Mouse (Mus musculus) stomach, embryonic 15.5 days (tissue): Measurements from ENCODE around the gene Ciao2a. TPM values are rescaled to one million over a fixed set of nuclear protein-coding genes. Genes with fewer than 3 reads are reported as not detected.

Source experiments
- ATAC-seq: fragments of 200-750 bp; cut with Nextera tagmentation; 2 replicates; pipeline ENCODE4 v1.8.0; 2017; ENCODE audit warnings: low read depth, moderate number of reproducible peaks, moderate TSS enrichment; ENCODE audit not compliant: insufficient read depth, low FRiP score
- H3K27ac ChIP-seq: fragments of 300-500 bp; sonication (generic); 2 replicates; pipeline ENCODE4 v1.5.1; 2015; ENCODE audit warnings: mild to moderate bottlenecking, inconsistent platforms
- H3K27me3 ChIP-seq: fragments of 300-500 bp; sonication (generic); replicated peaks from 2 replicates; pipeline ENCODE4 v1.6.1; 2015; ENCODE audit warnings: inconsistent platforms
- H3K36me3 ChIP-seq: fragments of 300-500 bp; sonication (generic); 2 replicates; pipeline ENCODE4 v1.6.1; 2015; ENCODE audit warnings: inconsistent platforms
- H3K4me1 ChIP-seq: fragments of 300-500 bp; sonication (generic); 2 replicates; pipeline ENCODE4 v1.6.1; 2015; ENCODE audit warnings: inconsistent platforms
- H3K4me2 ChIP-seq: fragments of 300-500 bp; sonication (generic); 2 replicates; pipeline ENCODE4 v1.6.1; 2015; ENCODE audit warnings: mild to moderate bottlenecking, inconsistent platforms
- H3K4me3 ChIP-seq: fragments of 300-500 bp; sonication (generic); replicated peaks from 2 replicates; pipeline ENCODE4 v1.5.1; 2015; ENCODE audit warnings: inconsistent platforms
- H3K9ac ChIP-seq: fragments of 300-500 bp; sonication (generic); 2 replicates; pipeline ENCODE4 v1.6.1; 2015; ENCODE audit warnings: inconsistent platforms
- H3K9me3 ChIP-seq: fragments of 300-500 bp; sonication (generic); 2 replicates; pipeline ENCODE4 v1.6.1; 2016; ENCODE audit warnings: inconsistent platforms
- WGBS: fragments of 180-500 bp; shearing (Covaris S2); methylation state at CpG from one replicate; pipeline ENCODE4 v1.1.7; 2015; 5-methylcytosine and 5-hydroxymethylcytosine counted together
- polyA plus RNA-seq: library from polyadenylated mRNA; unstranded; fragments of >200 nt; fragmentation: Nextera tagmentation; extraction: Ambion mirVana; gene quantifications from 2 replicates; pipeline ENCODE4 v1.2.1, GENCODE M21; 2015

Gene Ciao2a
- 170 and 180 TPM in 2 replicates for polyA plus RNA-seq

- H3K4me2 ChIP-seq = peak within 1 kb of the TSS; percentile 79
- H3K9ac ChIP-seq = peak within 1 kb of the TSS; percentile 58
- peak; percentile 79 for ATAC-seq
- H3K36me3 ChIP-seq = no peaks in the 10 kb centered on the region
- H3K27ac ChIP-seq = peak within 1 kb of the TSS; percentile 87
- H3K4me1 ChIP-seq = peaks cover 9% of the 10 kb centered on the region; the same call in 1 of the 2 replicates
- H3K4me3 ChIP-seq = peak within 1 kb of the TSS; percentile 78
- 1% methylated on average over 34 of the region's 34 CpGs for WGBS
- no peaks in the 10 kb centered on the region for H3K27me3 ChIP-seq
- no peaks in the 10 kb centered on the region for H3K9me3 ChIP-seq
Measured at GRCm38 (mm10) chr9:66126456-66127192, at the start of gene Ciao2a, which contains the start of gene Snx1. Ciao2a (plus strand) TSS chr9:66126611. Snx1 (minus strand) TSS chr9:66126587.

DNA sequence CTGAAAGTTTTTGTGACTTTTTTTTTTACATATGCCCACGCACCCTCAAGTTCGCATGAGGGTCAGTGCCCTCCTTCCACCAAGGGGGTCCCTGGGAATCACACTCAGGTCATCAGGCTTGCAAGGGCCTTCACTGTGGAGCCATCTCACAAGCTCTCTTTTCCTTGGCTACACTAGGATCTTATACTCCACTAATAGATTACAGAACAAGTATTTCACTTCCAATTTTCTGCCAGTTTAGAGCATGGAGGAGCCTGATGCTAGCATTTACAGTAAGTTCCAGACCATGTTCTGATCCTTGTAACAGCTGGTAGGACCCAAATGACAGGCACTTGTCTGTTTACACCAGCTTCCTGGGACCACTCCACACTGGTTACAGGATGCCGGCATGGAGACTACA is 48.3 kb upstream of the Ciao2a start:
- peaks cover 4% of the 10 kb centered on the region; the same call in 1 of the 2 replicates for H3K4me1 ChIP-seq
- no peaks in the 10 kb centered on the region for H3K36me3 ChIP-seq
- H3K9me3 ChIP-seq = no peaks in the 10 kb centered on the region
- H3K27me3 ChIP-seq = no peaks in the 10 kb centered on the region
- ATAC-seq = no peak
- 58% methylated on average over 3 of the region's 3 CpGs for WGBS
- no peak overlapping the region for H3K9ac ChIP-seq
- no peak overlapping the region for H3K4me3 ChIP-seq
- 0 out of 2 replicates have a peak overlapping the region, but pooled peaks have one; percentile 21 for H3K4me2 ChIP-seq
- H3K27ac ChIP-seq = no peak overlapping the region

DNA sequence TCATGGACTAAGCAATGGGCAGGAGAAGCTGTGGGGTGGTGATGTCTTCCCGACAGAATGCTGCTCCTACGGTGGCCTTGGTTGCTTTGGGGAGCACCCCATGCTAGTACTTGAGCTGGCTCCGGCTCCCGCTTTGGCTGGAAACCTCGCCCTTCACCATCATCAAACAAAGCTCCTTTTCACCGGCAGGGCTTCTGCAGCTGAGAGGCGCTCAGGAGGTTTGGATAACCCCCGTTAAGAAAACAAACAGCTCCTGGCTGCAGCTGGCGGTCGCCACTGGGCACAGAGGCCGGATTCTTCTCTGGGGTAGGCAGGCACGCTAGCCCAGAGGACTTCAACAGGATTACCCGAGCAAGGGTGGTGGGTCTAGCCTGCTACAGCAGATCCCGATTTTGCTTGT is 47.9 kb upstream of the Ciao2a start:
- Histone ChIP-seq H3K9ac (no peak overlapping the region), H3K9me3 (no peaks in the 10 kb centered on the region), H3K4me2 (peak overlapping the region; percentile 21), H3K4me1 (peaks cover 4% of the 10 kb centered on the region; the same call in 1 of the 2 replicates), H3K27ac (no peak overlapping the region), H3K36me3 (no peaks in the 10 kb centered on the region), H3K4me3 (no peak overlapping the region), H3K27me3 (no peaks in the 10 kb centered on the region)
- no peak for ATAC-seq
- WGBS = 8% methylated on average over 14 of the region's 14 CpGs

DNA sequence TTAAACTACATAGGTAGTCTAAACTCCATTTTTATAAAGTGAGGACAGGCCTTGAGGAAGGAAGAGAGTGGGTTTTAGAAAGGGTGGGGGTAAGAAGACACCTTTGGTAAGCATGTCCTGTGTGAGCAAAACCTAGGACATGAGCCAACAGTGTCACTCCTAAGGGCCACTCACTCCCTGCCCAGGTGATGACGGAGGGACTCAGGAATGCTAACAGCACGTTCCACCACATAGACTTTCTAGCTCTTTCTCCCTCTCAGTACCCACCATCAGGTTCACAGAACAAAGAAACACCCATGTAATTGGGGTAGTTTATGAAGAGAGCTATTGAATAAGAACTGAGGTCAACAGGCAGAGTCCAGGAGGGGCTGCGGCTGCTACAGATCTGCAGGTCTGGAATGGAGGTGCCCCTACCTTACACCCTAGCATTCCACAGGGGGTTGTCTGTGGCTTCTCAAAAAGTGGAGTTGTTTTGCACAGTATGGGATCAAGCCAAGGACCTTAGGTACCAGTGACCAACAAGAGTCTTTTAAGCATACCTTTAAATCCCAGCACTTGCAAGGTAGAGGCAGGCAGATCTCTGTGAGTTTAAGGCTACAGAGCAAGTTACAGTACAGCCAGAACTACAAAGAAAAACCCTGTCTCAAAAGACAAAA is 45.5 kb upstream of the Ciao2a start:
- Histone ChIP-seq H3K4me3 (no peak overlapping the region), H3K36me3 (no peaks in the 10 kb centered on the region), H3K27me3 (no peaks in the 10 kb centered on the region), H3K9ac (no peak overlapping the region), H3K9me3 (no peaks in the 10 kb centered on the region), H3K4me1 (peaks cover 4% of the 10 kb centered on the region; the same call in 1 of the 2 replicates), H3K4me2 (no peak overlapping the region), H3K27ac (no peak overlapping the region)
- no peak for ATAC-seq
- WGBS = 74% methylated on average over 3 of the region's 3 CpGs

DNA sequence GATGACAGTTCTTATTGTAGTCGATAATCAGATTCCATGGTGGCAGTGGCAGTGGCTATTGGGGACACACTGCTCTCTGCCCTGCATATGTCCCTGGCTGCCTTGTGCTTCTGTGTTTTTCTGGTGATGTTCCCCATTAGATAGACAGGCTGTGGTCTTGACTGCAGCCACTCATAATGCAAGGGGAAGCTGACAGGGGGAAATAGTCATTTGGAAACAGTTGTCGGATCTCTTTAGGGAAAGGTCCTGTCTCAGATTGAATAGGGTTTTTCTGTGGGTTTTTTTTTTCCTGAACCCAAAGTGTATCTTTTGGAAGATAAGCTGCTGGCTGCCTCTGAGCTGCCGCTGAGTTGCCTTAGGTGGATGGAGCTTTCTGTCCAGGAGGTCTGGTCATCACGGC is 44.4 kb upstream of the Ciao2a start:
- Histone ChIP-seq H3K27me3 (no peaks in the 10 kb centered on the region), H3K9me3 (no peaks in the 10 kb centered on the region), H3K4me1 (peaks cover 4% of the 10 kb centered on the region; the same call in 1 of the 2 replicates), H3K4me3 (no peak overlapping the region), H3K27ac (no peak overlapping the region), H3K9ac (no peak overlapping the region), H3K36me3 (peaks cover 4% of the 10 kb centered on the region; the same call in 1 of the 2 replicates), H3K4me2 (no peak overlapping the region)
- ATAC-seq = no peak
- WGBS = 83% methylated on average over 4 of the region's 4 CpGs

DNA sequence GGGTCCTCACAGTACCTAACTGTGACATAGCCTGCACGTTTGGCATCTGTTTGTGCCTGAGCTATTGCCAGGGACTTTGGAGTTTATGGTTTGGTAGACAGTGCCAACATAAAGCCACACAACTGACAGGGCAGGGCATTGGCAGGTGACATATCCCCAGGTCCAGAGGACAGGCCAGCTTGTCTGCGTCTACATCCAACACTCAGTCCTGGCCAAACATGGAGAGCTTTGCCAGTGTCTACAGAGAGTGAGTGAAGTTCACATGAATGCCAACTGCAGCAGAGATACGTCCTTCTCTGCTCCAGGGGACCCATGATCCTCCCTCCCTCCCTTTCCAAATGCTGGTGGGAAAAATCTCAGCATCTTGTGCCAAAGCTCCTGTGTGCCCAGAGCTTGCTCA is 42.2 kb upstream of the Ciao2a start:
- WGBS = 84% methylated on average over 3 of the region's 3 CpGs
- Histone ChIP-seq H3K27ac (no peak overlapping the region), H3K27me3 (no peaks in the 10 kb centered on the region), H3K4me1 (no peaks in the 10 kb centered on the region), H3K9ac (no peak overlapping the region), H3K9me3 (no peaks in the 10 kb centered on the region), H3K4me3 (no peak overlapping the region), H3K36me3 (peaks cover 18% of the 10 kb centered on the region), H3K4me2 (no peak overlapping the region)
- ATAC-seq = no peak

DNA sequence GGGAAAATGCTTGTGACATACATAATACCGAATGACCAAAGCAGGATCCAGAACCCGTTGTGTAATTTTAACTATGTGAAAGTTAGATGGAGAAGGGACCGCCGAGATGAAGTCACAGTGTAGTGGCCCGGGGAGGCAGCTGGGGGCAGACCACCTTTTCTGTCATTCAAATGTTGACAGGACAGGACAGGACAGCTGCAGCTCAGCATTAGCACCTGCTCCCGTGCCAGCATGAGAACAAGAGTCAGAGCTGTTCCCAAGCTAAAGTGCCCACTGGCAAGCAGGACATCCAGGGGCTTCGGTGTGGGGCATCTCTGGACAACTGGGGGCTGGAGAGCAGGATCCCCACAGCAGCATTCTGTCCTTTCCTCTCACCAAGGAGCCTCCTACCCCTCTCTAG is 39.3 kb upstream of the Ciao2a start:
- 97% methylated on average over 7 of the region's 7 CpGs for WGBS
- Histone ChIP-seq H3K27me3 (no peaks in the 10 kb centered on the region), H3K36me3 (peaks cover 38% of the 10 kb centered on the region), H3K9ac (no peak overlapping the region), H3K4me2 (no peak overlapping the region), H3K9me3 (no peaks in the 10 kb centered on the region), H3K4me1 (peaks cover 1% of the 10 kb centered on the region; the same call in 1 of the 2 replicates), H3K27ac (no peak overlapping the region), H3K4me3 (no peak overlapping the region)
- no peak for ATAC-seq

GRCm38 (mm10) chr9:66088411-66088810 is 38.0 kb upstream of the Ciao2a start:
- Histone ChIP-seq H3K27me3 (no peaks in the 10 kb centered on the region), H3K9me3 (no peaks in the 10 kb centered on the region), H3K4me2 (no peak overlapping the region), H3K36me3 (peaks cover 48% of the 10 kb centered on the region), H3K9ac (no peak overlapping the region), H3K4me1 (peaks cover 12% of the 10 kb centered on the region; the same call in 1 of the 2 replicates), H3K27ac (no peak overlapping the region), H3K4me3 (no peak overlapping the region)
- ATAC-seq = no peak
- WGBS = 53% methylated on average over 4 of the region's 4 CpGs

GRCm38 (mm10) chr9:66090593-66091244 is 35.7 kb upstream of the Ciao2a start:
- no peak overlapping the region for H3K4me3 ChIP-seq
- H3K4me1 ChIP-seq = peaks cover 12% of the 10 kb centered on the region; the same call in 1 of the 2 replicates
- H3K27me3 ChIP-seq = no peaks in the 10 kb centered on the region
- 77% methylated on average over 13 of the region's 13 CpGs for WGBS
- peak; percentile 59; the same call in 1 of the 2 replicates for ATAC-seq
- H3K9ac ChIP-seq = no peak overlapping the region
- H3K9me3 ChIP-seq = no peaks in the 10 kb centered on the region
- peak overlapping the region; percentile 68 for H3K27ac ChIP-seq
- no peak overlapping the region for H3K4me2 ChIP-seq
- H3K36me3 ChIP-seq = peaks cover 55% of the 10 kb centered on the region

DNA sequence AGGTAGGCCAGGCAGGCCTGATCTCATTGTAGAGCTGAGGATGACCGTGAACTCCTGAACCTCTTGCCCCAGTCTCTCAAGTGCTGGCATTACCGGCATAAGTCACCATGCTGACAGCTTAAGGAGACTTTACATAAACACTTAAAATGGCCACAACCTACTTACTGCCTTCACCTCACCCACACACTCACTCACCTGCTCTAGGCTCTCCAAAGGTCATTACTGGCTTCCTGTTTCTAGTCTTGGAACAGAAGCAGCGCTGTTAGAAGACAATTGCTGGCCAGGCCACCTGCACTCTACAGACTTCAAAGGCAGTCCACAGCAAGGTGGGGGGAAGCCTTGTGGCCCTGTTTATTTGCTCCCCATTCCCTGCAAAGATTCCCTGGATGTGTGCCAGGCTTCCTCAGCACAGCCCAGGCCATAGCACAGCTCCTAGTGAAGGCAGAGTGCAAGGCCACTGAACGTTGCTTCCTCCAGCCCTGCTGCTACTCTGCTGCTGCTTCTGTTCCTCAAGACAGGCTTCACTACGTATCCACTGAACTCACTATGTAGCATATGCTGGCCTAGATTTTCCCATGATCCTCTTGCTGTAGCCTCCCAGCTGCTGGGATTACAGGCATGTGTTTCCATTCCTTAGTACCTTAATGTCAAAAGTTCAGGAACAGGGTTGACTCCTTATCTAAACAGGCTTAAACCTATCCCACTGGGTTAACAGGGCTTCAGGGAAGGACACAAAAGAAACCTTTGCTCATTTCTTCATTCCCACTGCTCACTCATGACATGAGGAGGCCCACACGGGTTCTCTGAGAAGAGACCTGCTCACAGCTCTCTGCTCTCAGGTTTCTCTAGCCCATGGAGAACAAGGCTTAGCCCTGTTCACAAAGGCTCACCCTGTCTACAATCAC is 34.8 kb upstream of the Ciao2a start:
- Histone ChIP-seq H3K4me2 (no peak overlapping the region), H3K4me3 (no peak overlapping the region), H3K9ac (no peak overlapping the region), H3K4me1 (peaks cover 12% of the 10 kb centered on the region; the same call in 1 of the 2 replicates), H3K9me3 (no peaks in the 10 kb centered on the region), H3K27ac (peak overlapping the region; percentile 59), H3K27me3 (no peaks in the 10 kb centered on the region), H3K36me3 (peaks cover 55% of the 10 kb centered on the region)
- peak; percentile 57 for ATAC-seq
- WGBS = 32% methylated on average over 6 of the region's 6 CpGs

DNA sequence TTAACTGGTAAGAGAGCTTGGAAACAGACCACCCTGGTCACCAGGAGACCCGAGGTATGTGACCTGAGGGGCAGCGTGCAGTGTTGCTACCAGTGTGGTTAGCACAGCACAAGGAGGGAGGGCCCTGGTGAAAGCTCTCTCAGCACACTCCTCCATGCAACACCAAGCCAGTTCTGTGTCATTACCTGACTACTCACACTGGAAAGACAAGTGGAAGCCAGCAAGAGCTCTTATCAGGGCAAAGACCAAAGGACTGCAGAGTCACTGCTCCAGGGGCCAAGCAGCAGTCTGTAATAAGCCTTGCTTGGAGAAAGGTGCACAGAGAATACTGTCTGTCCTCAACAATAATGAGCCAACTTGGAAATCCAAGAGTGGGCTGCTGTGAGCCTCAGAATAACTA is 33.7 kb upstream of the Ciao2a start:
- Histone ChIP-seq H3K27ac (peak overlapping the region; percentile 59), H3K27me3 (no peaks in the 10 kb centered on the region)
- ATAC-seq = no peak

More for the DNA sequence above, 33.7 kb upstream of the Ciao2a start:
- Histone ChIP-seq H3K9me3 (no peaks in the 10 kb centered on the region), H3K4me2 (no peak overlapping the region), H3K4me3 (no peak overlapping the region), H3K9ac (no peak overlapping the region), H3K36me3 (peaks cover 56% of the 10 kb centered on the region), H3K4me1 (peaks cover 12% of the 10 kb centered on the region; the same call in 1 of the 2 replicates)
- 54% methylated on average over 2 of the region's 2 CpGs for WGBS
